Mouse (Mus musculus) midbrain, postnatal 0 days (tissue): ENCODE measurements around the gene Col4a4. TPM values are rescaled to one million over a fixed set of nuclear protein-coding genes. Genes with fewer than 3 reads are reported as not detected.

Experiments
- ATAC-seq: fragments of 200-750 bp; cut with Nextera tagmentation; 2 replicates; pipeline ENCODE4 v1.8.0; 2017; ENCODE audit warnings: moderate number of reproducible peaks, mild to moderate bottlenecking, moderate TSS enrichment, moderate library complexity; ENCODE audit not compliant: low FRiP score
- DNase-seq: peaks from one replicate; pipeline ENCODE4 v3.0.0-alpha.2; 2015; ENCODE audit warnings: low spot score
- H3K27ac ChIP-seq: fragments of 300-500 bp; sonication (generic); 2 replicates; pipeline ENCODE4 v1.5.1; 2014; ENCODE audit warnings: low read depth, mild to moderate bottlenecking, low read length, mixed read lengths
- H3K27me3 ChIP-seq: fragments of 300-500 bp; sonication (generic); 2 replicates; pipeline ENCODE4 v1.6.1; 2014; ENCODE audit warnings: low read length, control low read depth, mixed read lengths; ENCODE audit not compliant: insufficient read depth
- H3K36me3 ChIP-seq: fragments of 300-500 bp; sonication (generic); 2 replicates; pipeline ENCODE4 v1.6.1; 2014; ENCODE audit warnings: low read length, control low read depth, mixed read lengths; ENCODE audit not compliant: insufficient read depth
- H3K4me1 ChIP-seq: fragments of 300-500 bp; sonication (generic); 2 replicates; pipeline ENCODE4 v1.6.1; 2014; ENCODE audit warnings: mild to moderate bottlenecking, control low read depth, antibody characterized with exemption, low read length, mixed read lengths; ENCODE audit not compliant: insufficient read depth
- H3K4me2 ChIP-seq: fragments of 300-500 bp; sonication (generic); 2 replicates; pipeline ENCODE4 v1.6.1; 2014; ENCODE audit warnings: low read depth, mild to moderate bottlenecking, low read length, mixed read lengths; ENCODE audit not compliant: poor library complexity, severe bottlenecking
- H3K4me3 ChIP-seq: fragments of 300-500 bp; sonication (generic); 2 replicates; pipeline ENCODE4 v1.5.1; 2014; ENCODE audit warnings: low read depth, mild to moderate bottlenecking, low read length, moderate library complexity
- H3K9ac ChIP-seq: fragments of 300-500 bp; sonication (generic); replicated peaks from 2 replicates; pipeline ENCODE4 v1.6.1; 2014; ENCODE audit warnings: mild to moderate bottlenecking, low read length, moderate library complexity, mixed read lengths; ENCODE audit not compliant: poor library complexity, severe bottlenecking
- H3K9me3 ChIP-seq: fragments of 300-500 bp; sonication (generic); 2 replicates; pipeline ENCODE4 v1.6.1; 2016; ENCODE audit warnings: low read length, control low read depth
- CTCF ChIP-seq: IDR thresholded peaks from 2 replicates; pipeline ENCODE4 v1.5.1; 2016; ENCODE audit warnings: antibody characterized with exemption, mild to moderate bottlenecking
- WGBS: fragments of 180-500 bp; shearing (Covaris S2); extraction: QIAGEN DNeasy Blood & Tissue Kit; methylation state at CpG from one replicate; pipeline ENCODE4 v1.1.7; 2014; 5-methylcytosine and 5-hydroxymethylcytosine counted together
- polyA plus RNA-seq: library from polyadenylated mRNA; unstranded; fragments of >200 nt; fragmentation: Nextera tagmentation; extraction: Ambion mirVana; gene quantifications from 2 replicates; pipeline ENCODE4 v1.2.1, GENCODE M21; 2015
- total RNA-seq: library from RNA; depleted of rRNA; stranded (reverse); fragments of >200 nt; gene quantifications from 2 replicates; pipeline ENCODE4 v1.2.3, GENCODE M21; 2014

Col4a4 gene
- total and polyA plus RNA-seq, 2 experiments from 2014 or later, result 0.16 to 0.44 TPM

GRCm38 (mm10) chr1:82476746-82477145 is 109.9 kb downstream of the Col4a4 start:
- no peak for TF ChIP-seq CTCF
- Histone ChIP-seq H3K27ac (peak overlapping the region; percentile 2; the same call in 1 of the 2 replicates), H3K36me3 (no peaks in the 10 kb centered on the region), H3K4me2 (peak overlapping the region; percentile 4; the same call in 1 of the 2 replicates), H3K9me3 (no peaks in the 10 kb centered on the region), H3K27me3 (no peaks in the 10 kb centered on the region), H3K4me1 (no peaks in the 10 kb centered on the region), H3K4me3 (no peak overlapping the region), H3K9ac (no peak overlapping the region)
- WGBS, result 6% methylated on average over 9 of the region's 9 CpGs
- ATAC-seq (peak; percentile 57; the same call in 1 of the 2 replicates), DNase-seq (peak; percentile 62)

- no peak overlapping the region for H3K27ac ChIP-seq
Observed at GRCm38 (mm10) chr1:82476256-82476655, 110.4 kb downstream of the Col4a4 start.

GRCm38 (mm10) chr1:82475821-82476220 is 110.8 kb downstream of the Col4a4 start:
- Histone ChIP-seq H3K27me3 (no peaks in the 10 kb centered on the region), H3K9me3 (no peaks in the 10 kb centered on the region), H3K4me1 (no peaks in the 10 kb centered on the region), H3K9ac (no peak overlapping the region), H3K27ac (no peak overlapping the region), H3K4me2 (no peak overlapping the region), H3K36me3 (no peaks in the 10 kb centered on the region), H3K4me3 (no peak overlapping the region)
- TF ChIP-seq CTCF, result no peak
- WGBS, result 88% methylated on average over 4 of the region's 4 CpGs
- ATAC-seq (no peak), DNase-seq (no peak)

More at GRCm38 (mm10) chr1:82476256-82476655, 110.4 kb downstream of the Col4a4 start:
- ATAC-seq (0 out of 2 replicates have a peak, but pooled peaks have one; percentile 59), DNase-seq (peak; percentile 67)
- Histone ChIP-seq H3K4me1 (no peaks in the 10 kb centered on the region), H3K27me3 (no peaks in the 10 kb centered on the region), H3K9ac (no peak overlapping the region), H3K36me3 (no peaks in the 10 kb centered on the region), H3K9me3 (no peaks in the 10 kb centered on the region), H3K4me2 (no peak overlapping the region), H3K4me3 (no peak overlapping the region)
- TF ChIP-seq CTCF, result peak; percentile 95
- WGBS, result 36% methylated on average over 11 of the region's 11 CpGs

- H3K9ac ChIP-seq, result no peak overlapping the region
- no peak for ATAC-seq
- WGBS, result 59% methylated on average over 5 of the region's 5 CpGs
- no peaks in the 10 kb centered on the region for H3K27me3 ChIP-seq
- no peak overlapping the region for H3K4me3 ChIP-seq
- H3K27ac ChIP-seq, result no peak overlapping the region
- H3K36me3 ChIP-seq, result no peaks in the 10 kb centered on the region
- TF ChIP-seq CTCF, result no peak
- H3K4me2 ChIP-seq, result no peak overlapping the region
- H3K4me1 ChIP-seq, result no peaks in the 10 kb centered on the region
- H3K9me3 ChIP-seq, result no peaks in the 10 kb centered on the region
- no peak for DNase-seq
Observed at GRCm38 (mm10) chr1:82475254-82475653, 111.4 kb downstream of the Col4a4 start.

GRCm38 (mm10) chr1:82474461-82474961 is 112.1 kb downstream of the Col4a4 start:
- ATAC-seq, result no peak
- H3K27me3 ChIP-seq, result no peaks in the 10 kb centered on the region
- no peak overlapping the region for H3K9ac ChIP-seq
- no peaks in the 10 kb centered on the region for H3K36me3 ChIP-seq
- no peak overlapping the region for H3K4me3 ChIP-seq
- DNase-seq, result no peak
- no peaks in the 10 kb centered on the region for H3K9me3 ChIP-seq
- no peak for TF ChIP-seq CTCF
- H3K4me2 ChIP-seq, result no peak overlapping the region
- 44% methylated on average over 4 of the region's 4 CpGs for WGBS
- H3K27ac ChIP-seq, result no peak overlapping the region
- H3K4me1 ChIP-seq, result no peaks in the 10 kb centered on the region

GRCm38 (mm10) chr1:82473467-82473866 is 113.2 kb downstream of the Col4a4 start:
- Histone ChIP-seq H3K4me3 (no peak overlapping the region), H3K27me3 (no peaks in the 10 kb centered on the region), H3K9me3 (no peaks in the 10 kb centered on the region), H3K9ac (no peak overlapping the region), H3K4me1 (no peaks in the 10 kb centered on the region), H3K4me2 (no peak overlapping the region), H3K36me3 (no peaks in the 10 kb centered on the region), H3K27ac (no peak overlapping the region)
- DNase-seq (no peak), ATAC-seq (no peak)
- no peak for TF ChIP-seq CTCF
